Mouse (Mus musculus) ES-E14 (cell line): Measurements from ENCODE around the gene Gm1604a.
"Not testable (repeated sequence)": the region's sequence is repeated elsewhere in the genome, so short reads cannot be mapped to it uniquely, and the experiment has no call there.

ENCODE experiments used
- CHD2 ChIP-seq: IDR thresholded peaks from 2 replicates; pipeline ENCODE4 v1.6.1; 2014; ENCODE audit warnings: mild to moderate bottlenecking, low read depth, low read length, inconsistent platforms
- MAFK ChIP-seq: IDR thresholded peaks from 2 replicates; pipeline ENCODE4 v1.6.1; 2014; ENCODE audit warnings: mild to moderate bottlenecking, low read depth, low read length, inconsistent platforms; ENCODE audit not compliant: insufficient read depth

DNA sequence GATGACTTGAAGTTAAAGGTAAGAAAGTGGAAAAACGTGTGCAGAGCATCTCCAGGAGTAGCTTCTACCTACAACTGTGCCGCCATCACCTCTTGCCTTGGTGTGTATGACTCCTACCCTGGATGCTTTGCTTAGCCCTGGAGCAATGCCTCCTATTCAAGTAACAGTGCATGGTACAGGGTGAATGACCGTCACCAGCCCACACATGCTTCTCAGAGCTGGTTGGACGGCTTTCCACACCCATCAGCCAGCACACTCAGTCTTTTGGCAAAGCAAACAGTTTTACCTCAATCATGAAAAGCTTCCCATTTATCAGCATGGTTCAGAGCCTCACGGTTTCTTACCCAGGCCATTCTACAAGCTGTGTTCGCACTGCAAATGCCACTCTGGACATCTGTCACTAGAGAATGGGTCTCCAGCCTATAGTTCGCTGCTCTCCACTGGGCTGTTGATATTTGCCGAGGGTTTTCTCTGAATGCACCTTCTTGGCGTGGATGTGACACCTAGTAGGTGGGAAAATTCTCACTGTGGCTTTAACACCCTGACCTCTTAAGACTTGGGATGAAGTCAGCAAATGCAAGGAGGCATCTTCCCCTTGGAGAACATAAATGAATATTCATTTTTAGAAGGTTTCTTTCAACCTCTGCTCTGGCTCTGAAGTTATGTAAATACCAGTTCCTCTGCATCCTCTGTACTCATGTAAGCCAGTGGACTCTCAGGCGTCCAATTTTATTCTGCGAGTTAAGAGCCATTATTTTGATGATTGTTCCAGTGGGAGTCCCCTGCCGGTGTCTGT, 23.4 kb upstream of the Gm1604a start:
- TF ChIP-seq MAFK, CHD2: not testable (repeated sequence)
